Mouse (Mus musculus): Measurements from ENCODE around the gene Pdcd5. TPM values are rescaled to one million over a fixed set of nuclear protein-coding genes. Genes with fewer than 3 reads are reported as not detected.

The Pdcd5 gene
- polyA plus RNA-seq, 1 experiment from 2014 or later, result 231 TPM

DNA sequence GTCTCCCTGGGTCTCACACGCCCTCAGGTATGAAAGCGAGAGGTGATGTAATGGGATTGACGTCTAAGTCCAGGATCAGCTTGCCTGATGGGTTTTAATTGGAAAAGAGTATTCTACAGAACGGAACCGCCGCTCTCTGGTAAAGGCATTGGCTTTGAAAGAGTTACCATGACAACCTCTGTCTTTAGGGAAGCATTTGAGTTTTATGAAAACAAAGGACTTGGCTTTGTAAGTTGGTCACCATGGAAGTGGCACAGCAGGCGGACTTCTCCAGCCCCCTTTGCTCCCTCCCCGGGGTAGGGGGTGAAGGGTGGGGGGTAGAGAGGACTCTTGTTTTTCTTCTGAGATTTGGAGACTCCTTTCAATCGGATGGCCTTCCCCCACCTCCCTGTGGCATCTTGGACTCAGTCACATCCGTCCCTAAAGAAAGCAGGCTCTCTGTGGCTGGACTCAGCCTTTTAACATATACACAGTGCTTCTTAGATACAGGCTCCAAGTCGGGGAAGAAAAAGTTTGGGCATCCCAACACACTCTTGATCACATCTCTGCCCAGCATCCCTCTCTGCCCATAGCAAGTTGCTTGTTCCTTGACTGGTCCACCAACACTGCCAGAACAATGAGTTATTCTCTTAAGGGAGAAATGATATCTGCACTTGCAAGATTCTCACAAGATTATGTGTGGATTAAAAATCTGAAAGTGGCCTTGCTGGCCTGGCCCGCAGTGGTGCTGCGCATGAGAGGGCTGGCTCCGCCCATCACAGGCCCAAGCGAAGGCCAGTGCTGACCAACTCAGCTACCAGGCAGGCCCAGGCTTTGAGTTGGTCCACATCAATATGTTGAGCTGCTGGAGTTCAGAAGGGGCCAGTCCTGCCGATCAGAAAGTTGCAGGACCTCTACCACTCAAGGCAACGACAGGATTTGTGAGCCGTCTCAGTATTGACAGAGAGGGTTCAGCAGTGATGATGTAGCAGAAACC lies 21.0 kb upstream of the Pdcd5 start:
- no peak overlapping the region for H3K4me2 ChIP-seq
- WGBS, result 57% methylated on average over 18 of the region's 18 CpGs
- H3K9me3 ChIP-seq, result no peaks in the 10 kb centered on the region
- H3K4me1 ChIP-seq, result no peaks in the 10 kb centered on the region
- no peak for ATAC-seq (ENCODE audit: borderline replicate concordance, extremely low read depth, low FRiP score, low TSS enrichment)
- no peaks in the 10 kb centered on the region for H3K27me3 ChIP-seq
- H3K4me3 ChIP-seq, result no peak overlapping the region
- H3K36me3 ChIP-seq, result no peaks in the 10 kb centered on the region
- no peak overlapping the region for H3K27ac ChIP-seq
- no peak overlapping the region for H3K9ac ChIP-seq

DNA sequence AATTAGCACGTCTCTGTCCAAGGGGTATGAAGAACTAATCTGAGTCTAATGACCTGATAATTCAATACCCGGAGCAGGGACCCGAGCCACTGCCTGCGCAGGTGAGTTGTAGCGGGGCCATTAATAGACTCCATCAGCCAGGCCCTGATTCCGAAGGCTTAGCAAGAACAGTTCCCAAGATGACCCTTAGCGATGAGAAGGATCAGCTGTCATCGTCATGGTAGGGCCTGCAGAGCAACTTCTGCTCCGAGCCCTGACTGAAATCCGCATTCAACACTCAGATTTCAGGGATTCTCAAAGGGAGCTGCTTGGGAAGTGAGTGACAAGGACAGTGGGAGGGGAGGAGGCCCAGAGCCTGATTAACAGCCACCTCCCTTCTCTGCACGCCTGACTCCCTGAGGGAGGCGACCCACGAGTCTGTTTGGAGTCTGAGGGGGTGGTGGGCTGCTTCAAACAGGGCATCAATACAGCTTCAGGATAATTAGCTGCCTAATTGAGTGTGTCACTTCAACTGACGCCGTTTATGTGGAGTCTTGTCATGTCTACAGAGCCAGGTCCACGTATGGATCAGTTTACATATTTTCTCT lies 16.6 kb upstream of the Pdcd5 start:
- no peak overlapping the region for H3K27ac ChIP-seq
- ATAC-seq (ENCODE audit: borderline replicate concordance, extremely low read depth, low FRiP score, low TSS enrichment), result no peak
- H3K36me3 ChIP-seq, result no peaks in the 10 kb centered on the region
- no peaks in the 10 kb centered on the region for H3K27me3 ChIP-seq
- H3K9ac ChIP-seq, result no peak overlapping the region
- no peaks in the 10 kb centered on the region for H3K4me1 ChIP-seq
- WGBS, result 62% methylated on average over 16 of the region's 16 CpGs
- no peak overlapping the region for H3K4me3 ChIP-seq
- H3K9me3 ChIP-seq, result no peaks in the 10 kb centered on the region
- no peak overlapping the region for H3K4me2 ChIP-seq

DNA sequence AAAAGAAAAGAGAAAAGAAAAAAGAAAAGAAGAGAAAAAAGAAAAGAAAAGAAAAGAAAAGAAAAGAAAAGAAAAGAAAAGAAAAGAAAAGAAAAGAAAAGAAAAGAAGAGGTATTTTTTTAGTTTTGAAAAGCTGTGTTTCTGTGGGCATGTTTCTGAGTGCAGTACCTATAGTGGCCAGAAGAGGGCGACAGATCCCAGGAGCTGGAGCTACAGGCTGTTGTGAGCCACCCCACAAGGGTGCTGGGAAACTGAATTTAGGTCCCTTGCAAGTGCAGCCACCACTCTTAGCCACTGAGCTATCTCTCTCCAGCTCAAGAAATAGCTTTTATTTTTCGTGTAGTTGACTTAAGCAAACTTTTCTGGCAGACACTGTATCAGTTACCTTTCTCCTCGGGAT lies 11.9 kb upstream of the Pdcd5 start:
- Histone ChIP-seq H3K9ac (no peak overlapping the region), H3K27me3 (no peaks in the 10 kb centered on the region), H3K4me3 (no peak overlapping the region), H3K9me3 (no peaks in the 10 kb centered on the region), H3K36me3 (no peaks in the 10 kb centered on the region), H3K4me2 (no peak overlapping the region), H3K27ac (no peak overlapping the region), H3K4me1 (no peaks in the 10 kb centered on the region)
- 58% methylated on average over 3 of the region's 3 CpGs for WGBS
- no peak for ATAC-seq (ENCODE audit: borderline replicate concordance, extremely low read depth, low FRiP score, low TSS enrichment)

DNA sequence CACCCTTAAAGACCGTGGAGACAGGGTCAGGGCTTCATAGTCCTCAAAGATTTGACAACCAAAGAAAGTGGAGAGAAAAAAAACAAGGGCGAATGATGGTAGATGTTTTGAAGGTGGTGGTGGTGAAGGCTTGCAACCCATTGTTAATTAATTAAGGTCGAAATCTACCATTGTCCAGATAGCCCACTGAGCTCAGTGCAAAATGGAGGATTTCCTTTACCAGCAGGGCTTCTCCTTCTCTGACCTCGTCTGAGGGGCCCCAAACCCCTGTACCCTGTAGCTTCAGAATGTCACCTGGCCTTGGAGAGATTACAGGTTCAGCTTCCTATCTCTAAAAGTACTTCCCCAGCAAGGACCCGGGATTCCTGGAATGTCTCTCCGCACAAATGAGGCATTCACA lies 10.5 kb upstream of the Pdcd5 start:
- no peaks in the 10 kb centered on the region for H3K4me1 ChIP-seq
- no peak overlapping the region for H3K9ac ChIP-seq
- H3K4me2 ChIP-seq, result no peak overlapping the region
- no peak overlapping the region for H3K4me3 ChIP-seq
- no peaks in the 10 kb centered on the region for H3K36me3 ChIP-seq
- no peaks in the 10 kb centered on the region for H3K27me3 ChIP-seq
- 49% methylated on average over 6 of the region's 6 CpGs for WGBS
- H3K27ac ChIP-seq, result no peak overlapping the region
- no peak for ATAC-seq (ENCODE audit: borderline replicate concordance, extremely low read depth, low FRiP score, low TSS enrichment)
- H3K9me3 ChIP-seq, result no peaks in the 10 kb centered on the region

DNA sequence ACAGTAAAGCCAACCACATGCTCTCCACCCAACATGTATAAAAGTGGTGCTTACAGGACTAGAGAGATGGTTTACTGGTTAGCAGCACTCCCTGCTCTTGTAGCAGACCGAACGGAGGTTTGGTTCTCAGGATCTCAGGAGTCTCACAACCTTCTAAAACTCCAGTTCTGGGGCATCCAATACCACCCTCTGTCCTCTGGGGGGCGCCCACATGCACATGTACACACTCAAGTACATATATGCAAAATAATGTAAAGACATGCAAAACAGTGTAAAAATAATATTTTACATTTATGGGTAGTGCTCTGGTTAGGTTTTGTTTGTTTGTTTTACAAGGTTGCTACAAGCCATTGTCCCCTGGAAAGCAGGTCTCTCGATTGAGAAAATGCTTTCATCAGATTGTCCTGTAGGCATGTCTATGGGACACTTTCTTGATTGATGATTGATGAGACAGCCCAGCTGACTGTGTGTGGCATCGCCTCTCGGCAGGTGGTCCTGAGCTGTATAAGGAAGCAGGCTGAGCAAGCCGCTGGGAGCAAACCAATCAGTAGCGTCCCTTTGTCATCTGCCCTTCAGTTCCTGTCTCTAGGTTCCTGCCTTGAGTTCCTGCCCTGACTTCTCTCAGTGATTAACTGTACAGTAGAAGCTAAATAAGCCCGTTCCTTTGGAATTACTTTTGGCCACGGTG lies 4.4 kb upstream of the Pdcd5 start:
- Histone ChIP-seq H3K4me3 (no peak overlapping the region), H3K4me2 (no peak overlapping the region), H3K9ac (no peak overlapping the region), H3K27me3 (no peaks in the 10 kb centered on the region), H3K27ac (no peak overlapping the region), H3K9me3 (no peaks in the 10 kb centered on the region), H3K36me3 (no peaks in the 10 kb centered on the region), H3K4me1 (peaks cover 4% of the 10 kb centered on the region; the same call in 1 of the 2 replicates)
- ATAC-seq (ENCODE audit: borderline replicate concordance, extremely low read depth, low FRiP score, low TSS enrichment), result no peak
- 76% methylated on average over 10 of the region's 10 CpGs for WGBS

DNA sequence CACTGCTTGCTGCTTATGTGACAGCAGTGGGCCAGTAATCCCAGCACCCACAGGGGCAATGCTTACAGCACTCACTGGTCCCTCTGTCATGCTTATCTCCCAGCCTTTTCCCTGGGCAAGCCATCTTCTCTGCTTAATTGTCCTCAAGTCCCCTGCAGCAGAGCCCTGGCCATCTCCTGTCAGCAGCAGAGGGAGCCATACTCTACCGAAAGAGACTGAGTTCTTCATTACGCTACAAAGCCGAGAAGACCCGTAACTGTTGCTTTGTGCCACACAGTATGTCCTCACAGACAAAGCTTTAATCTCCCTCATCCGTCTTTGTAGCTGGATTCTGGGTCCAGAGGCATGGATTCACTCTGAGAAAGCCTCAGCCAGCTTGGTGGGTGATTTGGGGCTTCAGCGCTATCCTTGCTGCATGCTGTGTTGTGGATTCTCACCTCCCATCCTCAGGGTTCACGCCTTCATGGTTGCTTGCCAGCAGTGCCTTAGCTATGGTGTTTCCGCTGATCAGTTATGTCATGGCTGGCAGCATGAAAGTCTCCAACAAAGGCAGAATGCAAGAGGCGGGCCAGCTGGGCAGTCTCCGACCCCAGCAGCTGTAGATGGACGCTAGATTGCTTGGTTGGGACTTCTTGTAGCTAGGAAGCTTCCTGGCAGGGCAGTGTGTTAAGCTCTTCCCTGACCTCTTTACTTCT lies 3.5 kb upstream of the Pdcd5 start:
- Histone ChIP-seq H3K27me3 (no peaks in the 10 kb centered on the region), H3K4me1 (peaks cover 7% of the 10 kb centered on the region; the same call in 1 of the 2 replicates), H3K27ac (no peak overlapping the region), H3K4me3 (no peak overlapping the region), H3K36me3 (peaks cover under 1% of the 10 kb centered on the region; the same call in 1 of the 2 replicates), H3K4me2 (no peak overlapping the region), H3K9me3 (no peaks in the 10 kb centered on the region), H3K9ac (no peak overlapping the region)
- no peak for ATAC-seq (ENCODE audit: borderline replicate concordance, extremely low read depth, low FRiP score, low TSS enrichment)
- WGBS, result 68% methylated on average over 11 of the region's 11 CpGs

DNA sequence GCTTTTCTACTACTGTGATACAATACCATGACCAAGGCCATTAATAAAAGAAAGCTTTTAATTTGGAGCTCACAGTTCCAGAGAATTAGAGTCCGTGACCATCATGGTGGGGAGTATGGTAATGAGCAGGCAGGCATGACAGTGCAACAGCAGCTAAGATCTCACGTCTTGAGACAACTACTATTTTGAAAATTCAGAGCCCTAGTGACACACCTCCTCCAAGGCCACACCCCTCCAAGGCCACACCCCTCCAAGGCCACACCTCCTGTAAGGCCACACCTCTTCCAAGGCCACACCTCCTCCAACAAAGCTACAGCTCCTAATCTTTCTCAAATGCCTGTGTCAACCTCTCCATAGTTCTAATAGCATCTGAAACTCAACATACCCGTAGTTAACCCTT lies 1.8 kb upstream of the Pdcd5 start:
- Histone ChIP-seq H3K27me3 (no peaks in the 10 kb centered on the region), H3K4me3 (no peak overlapping the region), H3K4me1 (peaks cover 9% of the 10 kb centered on the region; the same call in 1 of the 2 replicates), H3K36me3 (peaks cover 17% of the 10 kb centered on the region), H3K27ac (no peak overlapping the region), H3K4me2 (no peak overlapping the region), H3K9me3 (no peaks in the 10 kb centered on the region), H3K9ac (no peak overlapping the region)
- WGBS, result 41% methylated on average over 3 of the region's 3 CpGs
- ATAC-seq (ENCODE audit: borderline replicate concordance, extremely low read depth, low FRiP score, low TSS enrichment), result no peak

DNA sequence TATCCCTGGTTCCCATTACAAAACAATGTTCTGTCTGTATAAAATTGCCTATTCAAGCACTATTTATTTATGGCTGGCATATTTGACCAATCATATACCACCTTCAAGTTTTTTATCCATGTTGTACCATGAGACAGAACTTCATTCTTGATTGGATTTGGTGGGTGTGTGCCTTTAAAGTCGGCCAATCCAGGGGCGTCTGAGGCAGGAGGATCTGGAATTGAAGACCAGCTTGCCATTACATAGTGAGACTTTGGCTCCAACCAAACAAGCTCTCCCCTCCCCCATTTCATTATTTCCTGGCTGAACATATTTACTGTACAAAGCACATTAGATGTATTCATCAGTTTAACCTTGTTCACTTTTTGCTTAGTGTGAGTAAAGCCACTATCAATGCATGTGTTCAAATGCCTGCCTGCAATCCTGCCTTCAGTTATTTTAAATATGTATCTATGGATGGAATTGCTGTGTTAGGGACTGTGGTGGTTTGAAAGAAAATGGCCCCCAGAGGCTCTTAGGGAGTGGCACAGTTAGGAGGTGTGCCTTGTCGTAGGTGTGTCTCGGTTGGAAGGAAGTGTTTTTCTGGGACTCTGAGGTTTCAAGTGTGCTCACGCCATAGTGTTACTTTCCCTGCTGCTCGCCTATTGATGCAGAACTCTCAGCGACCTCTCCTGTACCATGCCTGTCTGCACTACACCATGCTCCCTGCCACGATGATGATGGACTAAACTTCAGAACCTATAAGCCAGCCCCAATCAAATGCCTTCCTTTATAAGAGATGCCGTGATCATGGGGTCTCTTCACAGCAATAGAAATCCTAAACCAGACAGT lies 1.1 kb upstream of the Pdcd5 start:
- Histone ChIP-seq H3K9me3 (no peaks in the 10 kb centered on the region), H3K36me3 (peaks cover 23% of the 10 kb centered on the region), H3K4me1 (peaks cover 9% of the 10 kb centered on the region; the same call in 1 of the 2 replicates), H3K27ac (no peak overlapping the region), H3K27me3 (no peaks in the 10 kb centered on the region), H3K4me2 (no peak overlapping the region), H3K9ac (no peak overlapping the region), H3K4me3 (no peak overlapping the region)
- ATAC-seq (ENCODE audit: borderline replicate concordance, extremely low read depth, low FRiP score, low TSS enrichment), result no peak
- 69% methylated on average over 9 of the region's 9 CpGs for WGBS

DNA sequence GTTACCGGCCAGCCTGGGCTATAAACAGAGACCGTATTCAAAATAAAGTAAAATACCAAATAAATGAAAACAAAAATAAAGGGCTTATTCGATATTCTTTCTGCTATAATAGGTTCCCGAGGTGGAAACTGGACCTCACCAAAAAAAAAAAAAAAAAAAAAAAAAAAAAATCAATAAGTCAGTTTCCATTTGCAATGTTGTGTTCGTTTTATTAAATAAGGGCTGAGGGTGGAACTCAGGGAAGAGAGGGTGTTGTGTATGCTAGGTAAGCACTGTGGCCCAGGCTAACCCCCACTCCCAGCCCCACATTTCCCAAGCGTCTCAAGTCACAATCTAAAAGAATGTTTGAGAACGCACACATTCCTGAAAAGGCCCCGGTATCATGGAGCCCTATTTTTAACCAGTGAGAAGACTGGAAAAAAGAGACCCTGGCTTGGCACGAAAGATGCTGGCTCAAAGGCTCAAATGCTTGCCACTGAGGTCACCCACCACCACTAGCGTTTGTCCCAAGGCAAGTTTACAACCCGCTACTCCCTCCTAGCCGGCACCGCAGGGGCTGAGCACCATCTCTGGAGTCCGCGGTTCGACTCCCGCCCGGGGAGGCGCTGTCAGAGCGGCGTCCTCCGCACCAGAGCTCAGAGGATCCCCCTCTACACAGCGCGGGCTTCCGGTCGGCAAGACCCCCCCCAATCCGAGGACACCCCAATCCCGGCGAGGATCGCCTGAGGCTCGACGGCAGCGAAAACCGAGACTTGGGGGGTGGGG lies 822 bp downstream of the Pdcd5 start:
- Histone ChIP-seq H3K4me3 (peak overlapping the region; percentile 85), H3K4me1 (peaks cover 9% of the 10 kb centered on the region; the same call in 1 of the 2 replicates), H3K9ac (peak overlapping the region; percentile 88), H3K27me3 (no peaks in the 10 kb centered on the region), H3K4me2 (peak overlapping the region; percentile 56), H3K9me3 (no peaks in the 10 kb centered on the region), H3K36me3 (peaks cover 40% of the 10 kb centered on the region), H3K27ac (peak overlapping the region; percentile 69)
- peak; percentile 64 for ATAC-seq (ENCODE audit: borderline replicate concordance, extremely low read depth, low FRiP score, low TSS enrichment)
- WGBS, result 6% methylated on average over 34 of the region's 34 CpGs

DNA sequence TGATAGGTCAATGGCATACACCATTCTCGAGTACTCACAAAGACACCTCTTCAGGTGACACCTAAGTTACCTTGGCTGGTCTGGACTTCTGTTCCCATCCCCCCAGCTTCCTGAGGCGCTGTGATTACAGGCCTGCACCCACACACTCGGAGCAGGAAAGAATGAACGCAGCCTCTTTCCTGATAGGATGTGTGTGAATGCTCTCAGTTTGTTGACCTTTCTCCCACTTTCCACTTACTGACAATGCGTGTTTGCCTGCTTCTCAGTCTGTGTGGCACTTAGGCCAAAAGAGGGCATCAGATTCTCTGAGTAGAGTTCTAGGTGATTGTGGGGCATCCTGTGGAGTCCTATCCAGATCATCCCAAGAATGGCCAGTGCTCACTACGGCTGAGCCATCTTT lies 7.2 kb downstream of the Pdcd5 start:
- Histone ChIP-seq H3K27me3 (no peaks in the 10 kb centered on the region), H3K4me3 (no peak overlapping the region), H3K4me1 (no peaks in the 10 kb centered on the region), H3K27ac (no peak overlapping the region), H3K4me2 (no peak overlapping the region), H3K36me3 (peaks cover 74% of the 10 kb centered on the region), H3K9ac (no peak overlapping the region), H3K9me3 (no peaks in the 10 kb centered on the region)
- no peak for ATAC-seq (ENCODE audit: borderline replicate concordance, extremely low read depth, low FRiP score, low TSS enrichment)
- 45% methylated on average over 6 of the region's 6 CpGs for WGBS

All from lung, embryonic 15.5 days (tissue).